Mouse (Mus musculus) liver, embryonic 14.5 days (tissue): ENCODE measurements around the gene Sik3.

ENCODE experiments used
- CTCF ChIP-seq: IDR thresholded peaks from 2 replicates; pipeline ENCODE4 v1.5.1; 2016; ENCODE audit warnings: antibody characterized with exemption, low read depth, control low read depth
- EP300 ChIP-seq: IDR thresholded peaks from 2 replicates; pipeline ENCODE4 v1.6.1; 2016; ENCODE audit warnings: antibody characterized with exemption, low read depth

DNA sequence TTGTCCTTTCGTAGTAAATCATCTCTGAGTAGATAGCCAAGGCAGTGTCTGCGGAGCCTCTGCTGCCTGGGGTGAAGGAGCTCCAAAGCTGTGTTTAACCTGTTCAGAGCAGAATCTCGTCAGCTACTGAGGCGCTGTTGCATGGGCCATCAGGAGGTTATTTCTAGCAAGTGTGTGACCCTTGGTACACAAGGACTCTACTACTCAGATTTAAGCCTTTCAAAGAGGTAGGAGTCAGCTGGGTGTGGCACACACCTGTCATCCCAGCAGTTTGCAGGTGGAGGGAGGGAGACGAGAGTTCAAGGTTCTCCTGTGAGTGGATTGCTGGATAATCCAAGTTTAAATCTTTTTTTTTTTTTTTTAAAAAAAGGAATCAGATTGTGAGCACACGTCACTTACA is 7.4 kb downstream of the Sik3 start:
- TF ChIP-seq CTCF (no peak), EP300 (no peak)
